Mouse (Mus musculus): ENCODE measurements around the gene Faah.

GRCm38 (mm10) chr4:115994662-115995375 is 22.9 kb downstream of the Faah start:
- TF ChIP-seq CTCF (IDR thresholded peaks at IDR 0.05; ENCODE audit: control insufficient read depth, insufficient read depth, insufficient replicate concordance, low read depth, low read length) (no peak), POLR2A (IDR thresholded peaks at IDR 0.05; ENCODE audit: control insufficient read depth, low read depth, low read length) (no peak)

All from testis, adult 2 months (tissue).